15 mouse cellular contexts compared by ENCODE assay signal in the genomic region with DNA sequence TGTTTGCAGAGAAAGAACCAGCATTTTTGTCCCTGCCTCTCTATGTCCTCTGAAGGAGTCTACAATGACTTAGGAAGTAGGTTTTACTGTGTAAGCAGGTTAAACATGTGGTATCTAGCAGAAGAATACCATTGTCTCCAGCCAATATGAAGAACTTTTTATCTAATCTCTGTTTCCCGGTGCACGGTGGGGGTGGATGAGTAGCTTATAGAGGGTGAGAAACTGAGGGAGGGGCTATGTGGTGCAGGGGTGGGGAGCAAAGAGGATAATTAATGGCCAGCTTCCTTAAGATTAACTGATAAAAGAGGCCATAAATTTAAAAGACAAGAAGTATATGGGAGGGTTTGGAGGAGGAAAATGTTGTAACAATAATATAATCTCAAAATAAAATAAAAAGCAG.
"Had no signal": no experiment of that assay in that cellular context is flagged by ENCODE, and none has a peak within 500 bp of the region (broad histone marks: within the 10 kb centered on the region; RNA-seq: fewer than 3 reads in every experiment).

No protein-coding gene starts in this region.

- H3K4me1 ChIP-seq: intestine, embryonic 15.5 days; kidney, embryonic 15.5 days; limb, embryonic 12.5 days; limb, embryonic 15.5 days; liver, embryonic 15.5 days; lung, embryonic 15.5 days; megakaryocyte, embryonic 14.5 days had no signal

- H3K4me2 ChIP-seq: intestine, embryonic 15.5 days; kidney, embryonic 15.5 days; limb, embryonic 12.5 days; limb, embryonic 15.5 days; liver, embryonic 15.5 days; lung, embryonic 15.5 days; midbrain, embryonic 11.5 days had no signal

- H3K9ac ChIP-seq: intestine, embryonic 15.5 days; kidney, embryonic 15.5 days; limb, embryonic 12.5 days; limb, embryonic 15.5 days; liver, embryonic 15.5 days; lung, embryonic 15.5 days had no signal

- H3K9me3 ChIP-seq: intestine, embryonic 15.5 days; kidney, embryonic 15.5 days; limb, embryonic 12.5 days; limb, embryonic 15.5 days; liver, embryonic 15.5 days; lung, embryonic 15.5 days; megakaryocyte, embryonic 14.5 days had no signal

- ATAC-seq: intestine, embryonic 15.5 days had no signal

- H3K4me3 ChIP-seq: intestine, embryonic 15.5 days; kidney, embryonic 15.5 days; limb, embryonic 12.5 days; limb, embryonic 15.5 days; liver, embryonic 15.5 days; lung, embryonic 15.5 days; megakaryocyte, embryonic 14.5 days had no signal

- H3K27me3 ChIP-seq: intestine, embryonic 15.5 days; kidney, embryonic 15.5 days; limb, embryonic 12.5 days; limb, embryonic 15.5 days; liver, embryonic 15.5 days; lung, embryonic 15.5 days; megakaryocyte, embryonic 14.5 days had no signal

- H3K36me3 ChIP-seq: intestine, embryonic 15.5 days; kidney, embryonic 15.5 days; limb, embryonic 12.5 days; limb, embryonic 15.5 days; liver, embryonic 15.5 days; lung, embryonic 15.5 days had no signal

- H3K27ac ChIP-seq: intestine, embryonic 15.5 days; kidney, embryonic 15.5 days; limb, embryonic 12.5 days; limb, embryonic 15.5 days; liver, embryonic 15.5 days; lung, embryonic 15.5 days had no signal

- DNase-seq: kidney, adult 18-20 months; kidney, postnatal 14 days; kidney, postnatal 4 days; left cerebral cortex, postnatal 4 days; midbrain, embryonic 14.5 days; thymus, adult 18-20 months; thymus, postnatal 36 days had no signal
